Mouse (Mus musculus) brain, embryonic 14.5 days (tissue): ENCODE data around the gene Cacna2d4. TPM values are rescaled to one million over a fixed set of nuclear protein-coding genes. Genes with fewer than 3 reads are reported as not detected.

ENCODE experiments used
- DNase-seq: peaks from one replicate; pipeline ENCODE4 v3.0.0-alpha.2; 2011; ENCODE audit warnings: low read depth
- CTCF ChIP-seq: fragments of 200-500 bp; IDR thresholded peaks from 2 replicates; pipeline ENCODE4 v1.5.1; 2012; ENCODE audit warnings: inconsistent platforms, mild to moderate bottlenecking, moderate library complexity, borderline replicate concordance; ENCODE audit not compliant: insufficient read depth, insufficient read length; ENCODE audit errors: extremely low read depth
- POLR2A ChIP-seq: fragments of 200-500 bp; IDR thresholded peaks from 2 replicates; pipeline ENCODE4 v1.6.1; 2012; ENCODE audit warnings: mild to moderate bottlenecking, inconsistent platforms, borderline replicate concordance; ENCODE audit not compliant: poor library complexity, insufficient read depth, insufficient read length, severe bottlenecking; ENCODE audit errors: extremely low read depth
- polyA plus RNA-seq: library from polyadenylated mRNA; depleted of rRNA; stranded (reverse); fragments of >200 nt; gene quantifications from 2 replicates; pipeline ENCODE4 v1.2.3, GENCODE M21; 2012

Cacna2d4 gene
- polyA plus RNA-seq, 1 experiment: 0.67 TPM

GRCm38 (mm10) chr6:119224451-119225195 lies 11.7 kb upstream of the Cacna2d4 start:
- peak; percentile 87 for DNase-seq

GRCm38 (mm10) chr6:119225226-119225625 lies 11.1 kb upstream of the Cacna2d4 start:
- no peak for TF ChIP-seq POLR2A
- TF ChIP-seq CTCF: no peak
- no peak for DNase-seq

More at GRCm38 (mm10) chr6:119224451-119225195, 11.7 kb upstream of the Cacna2d4 start:
- TF ChIP-seq CTCF (no peak), POLR2A (no peak)

- DNase-seq: no peak
- TF ChIP-seq POLR2A (no peak), CTCF (no peak)
These were observed 10.6 kb upstream of the Cacna2d4 start for GRCm38 (mm10) chr6:119225731-119226130.

- DNase-seq: no peak
- TF ChIP-seq POLR2A: no peak
- TF ChIP-seq CTCF: no peak
These were observed 9.3 kb upstream of the Cacna2d4 start for GRCm38 (mm10) chr6:119227001-119227400.

GRCm38 (mm10) chr6:119228861-119229603 lies 7.3 kb upstream of the Cacna2d4 start:
- no peak for TF ChIP-seq POLR2A
- TF ChIP-seq CTCF: no peak
- DNase-seq: no peak

GRCm38 (mm10) chr6:119233066-119233465 lies 3.3 kb upstream of the Cacna2d4 start:
- TF ChIP-seq CTCF (no peak), POLR2A (no peak)
- DNase-seq: no peak

- no peak for TF ChIP-seq POLR2A
- no peak for DNase-seq
These were observed 885 bp upstream of the Cacna2d4 start for GRCm38 (mm10) chr6:119235441-119235840.

GRCm38 (mm10) chr6:119237427-119237989 lies 1.2 kb downstream of the Cacna2d4 start:
- DNase-seq: peak; percentile 92
- no peak for TF ChIP-seq POLR2A
- no peak for TF ChIP-seq CTCF

- DNase-seq: no peak
These were observed 3.1 kb downstream of the Cacna2d4 start for GRCm38 (mm10) chr6:119239341-119240005.

GRCm38 (mm10) chr6:119240256-119240655 lies 3.9 kb downstream of the Cacna2d4 start:
- TF ChIP-seq CTCF: no peak
- TF ChIP-seq POLR2A: no peak

More at GRCm38 (mm10) chr6:119239341-119240005, 3.1 kb downstream of the Cacna2d4 start:
- no peak for TF ChIP-seq CTCF
- TF ChIP-seq POLR2A: no peak

GRCm38 (mm10) chr6:119240871-119241705 lies 4.8 kb downstream of the Cacna2d4 start:
- TF ChIP-seq CTCF: no peak
- TF ChIP-seq POLR2A: no peak
- DNase-seq: no peak

More at GRCm38 (mm10) chr6:119240256-119240655, 3.9 kb downstream of the Cacna2d4 start:
- DNase-seq: no peak

- DNase-seq: no peak
- TF ChIP-seq POLR2A: no peak
- peak; percentile 25; the same call in 1 of the 2 replicates for TF ChIP-seq CTCF
These were observed 9.8 kb downstream of the Cacna2d4 start for GRCm38 (mm10) chr6:119246082-119246481.
